Comparison of ENCODE assay signal across 9 mouse cellular contexts in genomic region chr5:34170726-34171125, GRCm38 (mm10). TPM values are rescaled to one million over a fixed set of nuclear protein-coding genes. Genes with fewer than 3 reads are reported as not detected.
DNase-seq lines count a peak whose midpoint lies in the region; ATAC-seq and TF ChIP-seq lines count a peak whose summit lies in the region.
"Had no signal": no experiment of that assay in that cellular context is flagged by ENCODE, and none has a peak within 500 bp of the region (broad histone marks: within the 10 kb centered on the region; RNA-seq: fewer than 3 reads in every experiment).

No protein-coding gene starts in this region.

- H3K4me2 ChIP-seq in embryonic facial prominence, embryonic 14.5 days (ENCODE audit: low read depth, low read length), result no peak overlapping the region

- no peaks in the 10 kb centered on the region for H3K9me3 ChIP-seq in embryonic facial prominence, embryonic 14.5 days (ENCODE audit: control insufficient read depth, low read length)

- H3K27ac ChIP-seq in embryonic facial prominence, embryonic 14.5 days (replicated peaks; ENCODE audit: low read depth, low read length), result peak overlapping the region; percentile 82
- peak overlapping the region; percentile 71; the same call in 1 of the 2 replicates for H3K27ac ChIP-seq in olfactory bulb, adult 2 months (ENCODE audit: insufficient read depth, low read depth, low read length)

- peaks cover 13% of the 10 kb centered on the region for H3K4me1 ChIP-seq in embryonic facial prominence, embryonic 14.5 days (ENCODE audit: control insufficient read depth, insufficient read depth, low read length)
- H3K4me1 ChIP-seq in olfactory bulb, adult 2 months (ENCODE audit: control insufficient read depth, insufficient read depth, low read length), result peaks cover 8% of the 10 kb centered on the region

- TF ChIP-seq POLR2A in olfactory bulb, adult 2 months (IDR thresholded peaks at IDR 0.05; ENCODE audit: insufficient read depth, low read depth, low read length), result no peak

- ATAC-seq in embryonic facial prominence, embryonic 14.5 days (ENCODE audit: low read depth), result no peak

- peak; percentile 31 for DNase-seq in cerebellum, adult 9-10 months
- DNase-seq in cerebellum, postnatal 4 days (ENCODE audit: low spot score in 2 of 2), result no peak
- DNase-seq in left cerebral cortex, postnatal 25 days (ENCODE audit: low spot score in 2 of 2), result peak; percentile 21 to 72
- DNase-seq in left cerebral cortex, adult 18-20 months (ENCODE audit: low spot score in 2 of 2), result no peak
- DNase-seq in embryonic facial prominence, embryonic 14.5 days (ENCODE audit: low spot score), result peak; percentile 50
- DNase-seq in gastrocnemius, postnatal 10 days, result no peak
- DNase-seq in embryo, embryonic 9.5 days (ENCODE audit: extremely low spot score), result no peak
- DNase-seq: gastrocnemius, postnatal 14 days had no signal

- H3K27me3 ChIP-seq in embryonic facial prominence, embryonic 14.5 days (replicated peaks; ENCODE audit: control insufficient read depth, insufficient read depth, low read length), result no peaks in the 10 kb centered on the region

- no peak for TF ChIP-seq CTCF in olfactory bulb, adult 2 months (IDR thresholded peaks at IDR 0.05; ENCODE audit: insufficient read depth, low read depth, low read length)

- H3K9ac ChIP-seq in embryonic facial prominence, embryonic 14.5 days (ENCODE audit: low read depth, low read length), result 0 out of 2 replicates have a peak overlapping the region, but pooled peaks have one; percentile 14

- intact Hi-C loops in left cerebral cortex, postnatal 25 days (cut with DNase I), result no loop called here

- no peak overlapping the region for H3K4me3 ChIP-seq in embryonic facial prominence, embryonic 14.5 days (ENCODE audit: low read depth, low read length)
- no peak overlapping the region for H3K4me3 ChIP-seq in olfactory bulb, adult 2 months (ENCODE audit: insufficient read depth, low read depth, low read length)

- 49% methylated on average over 4 of the region's 4 CpGs for WGBS in embryonic facial prominence, embryonic 14.5 days
- 28% methylated on average over 4 of the region's 4 CpGs for WGBS in olfactory bulb, adult 2 months

- peaks cover 31% of the 10 kb centered on the region for H3K36me3 ChIP-seq in embryonic facial prominence, embryonic 14.5 days (ENCODE audit: control insufficient read depth, insufficient read depth, low read length)

RNA-seq across cellular contexts. Expression of gene Haus3, which starts 1.4 kb away (rescaled TPM):
- total RNA-seq in left cerebral cortex, postnatal 25 days (2021), result 1 to 10 TPM; 6.1 to 7.7 TPM
- total RNA-seq in left cerebral cortex, adult 18-20 months (2021), result 1 to 10 TPM; 7.8 to 8.6 TPM
- 26.8 and 28.3 TPM in 2 replicates for polyA plus RNA-seq in embryonic facial prominence, embryonic 14.5 days (2014; fragmentation: Nextera tagmentation; extraction: Ambion mirVana)
- polyA plus RNA-seq in olfactory bulb, adult 2 months (2012; ENCODE audit: insufficient read depth, insufficient read length, low replicate concordance, missing spikeins), result not detected in 2 replicates
- total RNA-seq in gastrocnemius, postnatal 10 days (2021), result 1 to 10 TPM; 5.0 to 5.8 TPM

RNA-seq across cellular contexts. Expression of gene Poln, which starts 1.5 kb away (rescaled TPM):
- 1 to 10 TPM; 1.7 to 1.8 TPM for total RNA-seq in left cerebral cortex, postnatal 25 days (2021)
- total RNA-seq in left cerebral cortex, adult 18-20 months (2021), result 1 to 10 TPM; 1.6 TPM
- polyA plus RNA-seq in embryonic facial prominence, embryonic 14.5 days (2014; fragmentation: Nextera tagmentation; extraction: Ambion mirVana), result 0.94 and 1.9 TPM in 2 replicates
- not detected in 2 replicates for polyA plus RNA-seq in olfactory bulb, adult 2 months (2012; ENCODE audit: insufficient read depth, insufficient read length, low replicate concordance, missing spikeins)
- 1 to 10 TPM; 1.2 to 1.8 TPM for total RNA-seq in gastrocnemius, postnatal 10 days (2021)

RNA-seq across cellular contexts. Expression of gene Mxd4, which starts 16.8 kb away (rescaled TPM):
- 10 to 100 TPM; 77.6 to 96.5 TPM for total RNA-seq in left cerebral cortex, postnatal 25 days (2021)
- 10 to 100 TPM; 74.0 to 80.4 TPM for total RNA-seq in left cerebral cortex, adult 18-20 months (2021)
- polyA plus RNA-seq in embryonic facial prominence, embryonic 14.5 days (2014; fragmentation: Nextera tagmentation; extraction: Ambion mirVana), result 53.5 and 53.7 TPM in 2 replicates
- 230 TPM in 1 of 2 replicates, not detected in the other for polyA plus RNA-seq in olfactory bulb, adult 2 months (2012; ENCODE audit: insufficient read depth, insufficient read length, low replicate concordance, missing spikeins)
- total RNA-seq in gastrocnemius, postnatal 10 days (2021), result 10 to 100 TPM; 57.0 to 58.8 TPM

Comparison
In these comparisons a context has a peak if more than half of its experiments do, and no peak if none do; other contexts are left out.
1. DNase-seq: peak in cerebellum, adult 9-10 months (single experiment), left cerebral cortex, postnatal 25 days (2 of 2) and embryonic facial prominence, embryonic 14.5 days (single experiment); none in cerebellum, postnatal 4 days (0 of 2), left cerebral cortex, adult 18-20 months (0 of 2), gastrocnemius, postnatal 10 days (single experiment) and embryo, embryonic 9.5 days (single experiment).